Mouse (Mus musculus) large intestine, adult 2 months (tissue): ENCODE measurements around the gene Ibtk. TPM values are rescaled to one million over a fixed set of nuclear protein-coding genes. Genes with fewer than 3 reads are reported as not detected.

Source experiments
- DNase-seq: peaks from one replicate; pipeline ENCODE4 v3.0.0-alpha.2; 2012; ENCODE audit warnings: low read depth, low spot score
- WGBS: fragments of 180-500 bp; shearing (Covaris S2); methylation state at CpG from one replicate; pipeline ENCODE4 v1.1.7; 2018; 5-methylcytosine and 5-hydroxymethylcytosine counted together
- polyA plus RNA-seq: library from polyadenylated mRNA; depleted of rRNA; stranded (reverse); fragments of >200 nt; gene quantifications from 2 replicates; pipeline ENCODE4 v1.2.3, GENCODE M21; 2012; rRNA removed

Gene Ibtk
- polyA plus RNA-seq, 1 experiment = 5.8 TPM

DNA sequence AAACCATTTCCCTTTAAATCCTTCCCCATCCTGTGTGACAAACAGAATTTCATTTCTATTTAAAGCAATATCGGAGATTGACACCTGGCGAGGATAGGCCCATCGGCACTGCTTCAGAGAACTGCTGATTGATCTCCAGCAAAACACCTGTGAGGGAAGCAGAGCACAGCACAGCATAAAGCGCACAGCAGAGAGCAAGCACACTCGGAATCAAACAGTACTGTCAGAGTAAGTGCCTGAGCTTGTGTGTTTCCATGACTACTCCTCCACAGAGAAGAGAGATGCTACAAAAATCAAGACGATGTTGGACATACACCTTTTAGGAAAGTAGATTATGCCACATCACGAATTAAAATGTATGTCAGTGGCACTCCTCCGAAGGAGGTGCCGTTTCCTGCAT lies 25.1 kb downstream of the Ibtk start:
- DNase-seq = no peak
- 95% methylated on average over 9 of the region's 9 CpGs for WGBS

DNA sequence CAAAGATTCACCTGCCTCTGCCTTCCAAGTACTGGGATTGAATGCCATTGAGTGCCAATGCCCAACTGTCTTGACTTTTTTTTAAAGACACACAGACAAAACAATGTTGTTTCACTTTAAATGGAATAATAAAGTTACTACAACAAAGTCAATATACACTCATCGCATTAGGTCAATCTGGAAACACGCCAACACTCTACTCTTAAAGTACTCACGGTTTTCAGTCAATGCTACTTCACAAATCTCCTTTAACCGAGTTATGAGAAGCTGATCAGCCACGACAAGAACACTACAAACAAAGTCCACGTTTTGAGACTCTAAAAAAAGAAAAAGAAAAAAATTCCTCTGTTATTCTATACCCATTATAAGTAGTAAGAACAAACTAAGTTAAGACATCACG lies 31.8 kb downstream of the Ibtk start:
- 69% methylated on average over 7 of the region's 7 CpGs for WGBS
- no peak for DNase-seq

DNA sequence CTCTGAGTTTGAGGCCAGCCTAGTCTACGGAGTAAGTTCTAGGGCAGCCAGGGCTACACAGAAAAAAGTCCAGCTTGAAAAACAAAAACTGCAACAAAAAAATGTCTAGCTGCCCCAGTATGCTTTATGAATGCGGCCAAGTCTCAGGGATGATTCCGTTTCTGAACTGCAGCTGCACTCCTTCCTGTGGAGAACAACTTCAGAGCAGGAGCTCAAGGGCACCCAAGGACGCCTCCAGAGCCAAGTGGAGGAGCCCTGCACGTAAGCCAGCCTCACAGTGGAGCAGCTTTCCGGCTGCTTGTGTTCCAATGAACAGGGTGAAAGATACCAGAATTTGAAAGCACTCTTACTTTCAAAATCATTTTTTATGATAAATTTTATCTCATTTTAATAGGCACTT lies 41.8 kb downstream of the Ibtk start:
- WGBS = 93% methylated on average over 6 of the region's 6 CpGs
- no peak for DNase-seq

DNA sequence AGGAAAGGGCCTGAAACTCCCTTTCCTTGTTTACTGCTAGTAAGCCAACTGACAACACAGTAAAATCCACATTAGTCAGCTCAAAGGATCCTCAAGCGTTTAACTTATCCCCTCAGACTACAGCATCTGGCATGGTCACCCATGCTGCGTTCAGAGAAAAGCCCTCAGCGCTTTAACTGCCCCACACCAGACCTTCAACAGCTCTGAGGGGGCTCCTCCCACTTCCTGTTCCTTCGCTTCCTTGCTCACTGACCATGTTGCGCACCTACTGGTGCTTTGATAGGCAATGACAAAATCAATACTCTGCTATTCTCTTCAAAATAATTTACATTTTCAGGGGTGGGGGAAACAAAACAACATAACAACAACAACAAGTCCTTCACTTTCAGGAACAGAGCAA lies 47.2 kb downstream of the Ibtk start:
- whole genome bisulfite sequencing = 74% methylated on average over 5 of the region's 5 CpGs
- no peak for DNase-seq

DNA sequence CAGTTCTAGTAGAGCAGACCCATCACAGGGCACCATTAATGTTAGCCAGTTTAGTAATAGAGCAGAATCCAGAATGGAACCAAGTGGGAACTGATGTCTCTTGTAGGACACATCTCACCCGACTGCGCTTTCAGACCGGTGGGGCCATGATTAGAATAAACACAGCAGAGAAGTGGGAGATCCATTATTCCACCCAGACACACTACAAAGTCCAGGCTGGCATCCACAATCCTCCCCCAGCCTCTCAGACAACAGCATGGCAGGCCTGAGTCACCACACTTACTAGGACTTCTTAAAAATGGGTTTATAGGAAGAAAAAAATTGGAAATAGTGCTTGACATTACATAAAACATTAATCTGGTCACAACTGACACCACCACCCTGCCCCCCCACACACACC lies 53.5 kb downstream of the Ibtk start:
- 95% methylated on average over 3 of the region's 3 CpGs for WGBS

DNA sequence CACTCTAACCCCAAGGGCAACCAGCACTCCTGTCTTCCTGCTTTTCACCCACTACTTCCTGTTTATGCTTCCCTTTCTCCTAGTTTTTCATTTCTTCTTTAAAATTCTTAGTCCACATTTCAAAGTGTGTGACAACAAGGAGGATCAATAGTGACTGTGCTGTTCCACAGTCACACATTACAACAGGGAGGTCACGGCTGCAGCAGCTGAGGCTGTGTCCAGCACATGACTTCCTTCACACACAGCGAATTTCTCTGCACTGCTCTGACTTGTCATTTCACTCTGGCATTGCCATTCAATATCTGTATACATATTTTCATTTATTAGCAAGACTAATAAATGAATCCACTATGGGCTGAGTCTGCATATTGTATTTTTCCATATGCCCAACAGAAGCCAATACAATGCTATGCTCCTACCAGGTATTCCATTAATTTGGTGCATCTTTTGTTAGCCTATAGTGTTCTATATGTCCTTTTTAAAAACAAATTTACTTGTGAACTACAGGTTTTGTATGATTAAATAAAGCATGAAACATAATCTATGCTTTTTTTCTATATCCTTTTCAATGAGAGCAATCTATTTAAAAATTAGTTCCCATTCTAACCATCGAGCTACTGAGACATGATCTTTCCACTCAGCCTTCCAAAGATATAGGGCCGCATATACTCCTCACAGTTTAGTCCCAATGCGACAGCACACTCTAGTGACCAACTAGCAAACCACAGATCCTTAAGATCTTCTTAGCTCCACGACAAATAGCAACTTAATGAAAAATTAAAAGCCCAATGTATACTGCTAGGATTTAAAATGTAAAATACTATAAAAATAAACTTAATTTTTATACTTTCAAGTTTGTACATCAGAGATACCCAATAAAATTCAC lies 55.7 kb downstream of the Ibtk start:
- WGBS = 68% methylated on average over 6 of the region's 6 CpGs
- no peak for DNase-seq

More for the DNA sequence above, 53.5 kb downstream of the Ibtk start:
- no peak for DNase-seq

DNA sequence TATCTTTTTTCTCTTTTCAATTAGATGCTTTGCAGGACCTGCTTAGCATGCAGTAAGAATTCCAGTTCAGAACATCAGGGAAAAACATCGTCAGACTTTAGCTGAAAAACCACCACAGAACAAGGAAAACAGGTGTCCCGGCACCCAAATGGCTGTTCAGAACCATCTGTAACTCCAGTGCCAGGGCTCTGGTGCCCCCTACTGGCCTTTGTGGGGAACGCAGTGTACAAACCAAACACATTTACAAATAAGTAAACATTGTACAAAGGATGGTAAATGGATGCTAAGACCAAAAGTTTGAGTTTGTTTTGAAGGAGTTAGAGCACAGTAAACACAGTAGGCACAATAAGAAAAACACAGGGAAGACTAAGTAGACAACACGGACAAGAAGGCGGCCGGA lies 64.1 kb downstream of the Ibtk start:
- no peak for DNase-seq
- 89% methylated on average over 6 of the region's 6 CpGs for WGBS

DNA sequence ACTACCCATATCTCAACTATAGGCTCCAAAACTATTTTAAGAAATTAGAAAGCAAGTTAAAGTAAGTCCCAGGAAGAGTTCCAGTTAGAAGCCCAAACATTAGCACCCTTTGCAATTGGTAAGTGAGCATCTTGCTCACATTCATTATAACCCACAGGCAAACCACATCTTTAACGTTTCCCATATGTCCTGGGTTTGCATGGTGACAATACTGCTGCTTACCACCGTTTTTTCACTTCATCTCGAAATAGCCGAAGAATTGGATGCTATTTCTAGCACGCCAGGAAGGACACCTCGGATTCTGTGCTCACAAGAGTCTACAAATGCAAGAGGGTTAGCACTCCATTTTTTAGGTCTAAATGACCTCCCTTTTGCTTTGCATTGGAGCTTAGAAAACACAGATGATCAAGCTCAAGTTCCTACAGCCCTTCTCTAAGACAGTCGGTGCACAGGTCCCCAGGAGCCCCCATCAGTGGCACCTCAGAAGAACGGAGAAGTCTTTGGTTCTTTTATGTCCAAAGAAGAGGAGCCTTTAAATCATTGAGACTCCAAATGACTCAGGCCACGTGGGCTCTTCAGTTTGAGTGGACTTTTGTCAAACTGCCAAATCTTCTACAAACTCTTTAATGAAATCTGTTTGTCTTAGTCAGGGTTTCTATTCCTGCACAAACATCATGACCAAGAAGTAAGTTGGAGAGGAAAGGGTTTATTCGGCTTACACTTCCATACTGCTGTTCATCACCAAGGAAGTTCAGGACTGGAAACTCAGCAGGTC lies 73.8 kb downstream of the Ibtk start:
- 78% methylated on average over 10 of the region's 10 CpGs for WGBS
- no peak for DNase-seq

DNA sequence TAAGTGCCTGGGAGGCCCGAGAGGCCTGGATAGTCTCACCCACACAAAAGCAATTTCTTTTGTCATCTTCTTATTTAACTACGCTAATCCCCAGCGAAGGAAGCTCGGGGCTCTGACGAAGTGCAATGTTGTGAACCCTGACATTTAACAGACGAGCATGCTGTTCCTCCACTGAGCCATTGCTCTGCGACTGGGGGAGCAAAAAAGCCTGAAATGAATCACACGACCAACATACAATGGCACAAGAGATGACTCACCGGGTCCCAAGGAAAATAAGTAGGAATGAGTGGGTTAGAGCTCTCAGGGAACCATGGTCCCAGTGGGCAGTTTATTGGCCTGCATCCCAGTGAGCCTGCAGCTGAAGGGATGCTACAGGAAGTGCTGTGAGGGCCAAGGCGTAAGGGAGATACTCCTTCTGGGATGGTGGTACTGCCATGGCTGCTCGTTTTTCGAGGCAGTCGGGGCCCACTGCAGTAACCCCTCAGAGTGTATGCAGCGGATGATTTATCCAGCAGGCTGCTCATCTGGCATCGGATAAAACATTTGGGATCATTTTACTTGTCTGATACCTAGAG lies 75.1 kb downstream of the Ibtk start:
- WGBS = 68% methylated on average over 15 of the region's 15 CpGs
- DNase-seq = no peak

DNA sequence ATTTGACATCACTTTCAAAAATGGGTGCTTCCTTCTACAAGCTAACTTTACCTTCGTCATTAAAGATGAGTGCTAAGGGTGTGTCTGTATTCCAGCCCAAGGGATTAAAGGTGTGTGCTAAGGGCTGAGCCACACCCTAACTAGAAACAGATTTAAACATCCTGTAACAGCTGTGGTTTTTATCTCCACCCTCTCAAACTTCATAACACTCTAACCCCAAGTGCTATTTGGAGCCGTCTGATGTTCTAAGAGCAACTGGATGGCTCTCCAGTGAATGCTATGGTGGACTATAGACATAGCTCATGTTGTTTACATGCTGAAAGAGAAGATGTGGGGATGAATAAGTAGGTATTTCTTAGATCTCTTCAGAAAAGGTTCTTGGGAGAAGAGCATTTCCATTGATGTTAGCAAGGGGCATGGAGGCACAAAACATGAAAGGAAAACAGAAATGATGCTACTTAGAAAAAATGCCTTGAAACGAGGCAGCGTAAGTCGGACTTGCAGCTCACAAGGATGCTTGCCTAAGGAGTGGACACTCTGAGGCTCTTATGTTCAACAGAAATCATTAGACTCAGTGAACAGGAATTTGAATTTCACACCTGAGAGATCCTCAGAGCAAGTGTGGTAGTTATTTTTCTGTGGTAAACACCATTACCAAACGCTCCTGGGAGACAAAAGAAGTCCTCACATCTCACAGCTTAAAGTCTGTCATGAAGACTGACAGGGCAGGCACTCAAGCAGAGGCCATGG lies 77.4 kb downstream of the Ibtk start:
- WGBS = 65% methylated on average over 6 of the region's 6 CpGs
- DNase-seq = no peak

DNA sequence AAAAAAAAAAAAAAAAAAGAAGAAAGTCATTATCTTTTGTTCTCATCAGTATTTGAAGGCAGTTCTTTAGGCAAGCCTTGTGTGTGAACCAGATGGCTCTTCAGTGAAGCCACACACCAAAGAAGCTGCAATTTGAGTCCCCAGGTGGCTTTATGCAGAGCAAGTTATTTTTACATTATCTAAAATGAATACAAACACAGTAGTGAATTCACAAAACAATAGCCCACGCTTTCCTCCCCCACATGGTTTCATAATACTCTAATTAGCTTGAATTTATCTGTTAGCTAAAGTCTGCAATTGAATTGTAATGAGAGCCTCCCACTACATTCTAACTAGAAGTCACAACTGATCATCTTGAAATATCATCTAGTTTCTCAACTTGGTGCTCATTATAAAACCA lies 84.8 kb downstream of the Ibtk start:
- no peak for DNase-seq
- 70% methylated on average over 1 of the region's 1 CpGs for WGBS

DNA sequence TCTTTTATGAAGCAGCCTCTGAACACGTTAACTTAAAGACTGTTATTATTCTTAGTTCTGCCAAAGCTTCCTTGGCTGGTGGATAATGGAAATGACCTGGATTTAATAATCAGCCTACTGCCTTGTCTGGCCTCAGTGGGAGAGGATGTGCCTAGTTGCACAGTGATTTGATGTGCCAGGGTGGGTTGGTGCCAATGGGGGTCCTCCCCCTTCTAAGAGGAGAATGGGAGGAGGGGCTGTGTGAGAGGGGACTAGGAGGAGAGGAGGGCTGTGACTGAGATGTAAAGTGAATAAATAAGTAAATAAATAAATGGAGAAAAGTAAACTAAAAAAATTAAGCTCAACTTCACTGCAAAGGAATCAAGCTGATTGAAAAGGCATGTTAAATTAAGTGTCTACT lies 85.3 kb downstream of the Ibtk start:
- WGBS = 74% methylated on average over 1 of the region's 1 CpGs
- no peak for DNase-seq

DNA sequence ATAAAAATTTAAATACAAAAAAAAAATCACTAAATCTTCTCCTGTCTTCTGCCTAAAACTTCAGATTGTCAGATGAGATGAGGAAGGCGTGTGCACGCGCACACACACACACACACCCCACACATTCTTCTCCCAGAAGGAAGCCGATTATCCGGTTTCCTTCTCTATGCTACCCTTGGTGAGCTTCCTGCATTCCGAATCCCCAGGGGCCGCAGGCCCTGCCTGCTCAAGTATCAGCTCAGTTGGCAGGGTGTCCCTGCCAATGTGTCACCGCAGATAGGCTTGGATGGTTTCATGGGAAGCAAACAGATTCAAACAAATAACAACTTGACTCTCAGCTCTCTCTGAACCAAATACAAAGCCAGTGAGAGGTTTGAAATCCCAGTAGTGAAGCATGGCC lies 86.0 kb downstream of the Ibtk start:
- DNase-seq = no peak
- WGBS = 22% methylated on average over 8 of the region's 8 CpGs

DNA sequence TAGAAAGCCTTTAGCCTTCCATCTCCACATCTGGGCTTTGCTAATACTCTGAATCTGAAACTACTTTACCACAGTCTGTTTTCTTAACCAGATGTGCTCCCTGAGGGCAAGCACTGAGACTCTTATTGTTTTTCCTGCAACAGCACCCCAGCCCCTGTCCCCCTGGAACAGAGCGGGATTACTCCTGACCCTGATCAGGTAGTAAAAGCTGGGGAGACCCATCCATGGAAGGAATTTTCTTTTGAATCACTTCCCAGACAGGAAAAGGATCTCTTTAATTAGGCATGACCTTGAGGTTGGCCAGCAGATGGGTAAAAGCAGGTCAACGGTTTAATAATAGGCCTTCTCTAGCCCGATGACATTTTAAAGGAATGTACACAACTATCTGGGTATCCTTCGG lies 95.7 kb downstream of the Ibtk start:
- WGBS = 54% methylated on average over 4 of the region's 4 CpGs
- no peak for DNase-seq

DNA sequence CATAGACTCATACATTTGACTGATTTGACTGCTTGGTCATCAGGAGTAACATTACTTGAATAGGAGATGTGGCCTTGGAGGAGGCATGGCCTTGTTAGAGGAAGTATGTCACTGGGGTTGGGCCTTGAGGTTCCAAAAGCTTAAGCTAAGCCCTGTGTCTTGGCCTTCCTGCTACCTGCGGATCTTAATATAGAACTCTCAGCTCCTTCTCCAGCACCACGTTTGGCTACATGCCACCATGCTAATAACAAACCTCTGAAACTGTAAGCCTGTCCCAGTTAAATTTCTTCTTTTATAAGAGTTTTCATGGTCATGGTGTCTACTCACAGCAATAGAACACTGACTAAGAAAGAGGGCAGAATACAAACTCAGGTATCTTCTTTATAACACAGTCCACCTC lies 110.9 kb downstream of the Ibtk start:
- DNase-seq = no peak
- 78% methylated on average over 2 of the region's 2 CpGs for WGBS

Other genes starting within 250 kb of the Ibtk start
- gene Tpbg, start 93.0 kb upstream of the Ibtk start, polyA plus RNA-seq = 2.1 and 2.2 TPM in 2 replicates